Mouse (Mus musculus) stomach, embryonic 16.5 days (tissue): ENCODE measurements around the gene Pigz. TPM values are rescaled to one million over a fixed set of nuclear protein-coding genes. Genes with fewer than 3 reads are reported as not detected.

Experiments used
- ATAC-seq: fragments of 200-750 bp; cut with Nextera tagmentation; 2 replicates; pipeline ENCODE4 v1.8.0; 2017; ENCODE audit warnings: moderate number of reproducible peaks, moderate TSS enrichment; ENCODE audit not compliant: insufficient read depth, low FRiP score
- H3K27ac ChIP-seq: fragments of 300-500 bp; sonication (generic); 2 replicates; pipeline ENCODE4 v1.5.1; 2014; ENCODE audit warnings: low read length
- H3K27me3 ChIP-seq: fragments of 300-500 bp; sonication (generic); 2 replicates; pipeline ENCODE4 v1.6.1; 2014; ENCODE audit warnings: low read length, control low read depth, mixed read lengths; ENCODE audit not compliant: control insufficient read depth, insufficient read depth
- H3K36me3 ChIP-seq: fragments of 300-500 bp; sonication (generic); 2 replicates; pipeline ENCODE4 v1.6.1; 2014; ENCODE audit warnings: low read length; ENCODE audit not compliant: control insufficient read depth, insufficient read depth
- H3K4me1 ChIP-seq: fragments of 300-500 bp; sonication (generic); 2 replicates; pipeline ENCODE4 v1.6.1; 2014; ENCODE audit warnings: low read length, control low read depth, mixed read lengths; ENCODE audit not compliant: control insufficient read depth, insufficient read depth
- H3K4me2 ChIP-seq: fragments of 300-500 bp; sonication (generic); 2 replicates; pipeline ENCODE4 v1.6.1; 2014; ENCODE audit warnings: low read depth, low read length, mixed read lengths
- H3K4me3 ChIP-seq: fragments of 300-500 bp; sonication (generic); replicated peaks from 2 replicates; pipeline ENCODE4 v1.5.1; 2014; ENCODE audit warnings: mild to moderate bottlenecking, low read length
- H3K9ac ChIP-seq: fragments of 300-500 bp; sonication (generic); 2 replicates; pipeline ENCODE4 v1.6.1; 2014; ENCODE audit warnings: low read length
- H3K9me3 ChIP-seq: fragments of 300-500 bp; sonication (generic); replicated peaks from 2 replicates; pipeline ENCODE4 v1.6.1; 2016; ENCODE audit warnings: low read length, control low read depth; ENCODE audit not compliant: control insufficient read depth
- WGBS: fragments of 180-500 bp; shearing (Covaris S2); extraction: QIAGEN DNeasy Blood & Tissue Kit; methylation state at CpG from one replicate; pipeline ENCODE4 v1.1.7; 2014; 5-methylcytosine and 5-hydroxymethylcytosine counted together
- microRNA-seq: library from miRNA; unstranded; fragments of <30 nt; microRNA quantifications from one replicate; pipeline ENCODE4, GENCODE M21; 2016
- polyA plus RNA-seq: library from polyadenylated mRNA; unstranded; fragments of >200 nt; fragmentation: Nextera tagmentation; extraction: Ambion mirVana; gene quantifications from 2 replicates; pipeline ENCODE4 v1.2.1, GENCODE M21; 2015

The Pigz gene
- polyA plus RNA-seq, 1 experiment from 2014 or later = 0.96 TPM

GRCm38 (mm10) chr16:31963224-31963623 is 29.6 kb downstream of the Pigz start:
- Histone ChIP-seq H3K27ac (no peak overlapping the region), H3K9ac (no peak overlapping the region), H3K9me3 (no peaks in the 10 kb centered on the region), H3K4me3 (no peak overlapping the region), H3K4me1 (no peaks in the 10 kb centered on the region), H3K36me3 (peaks cover 13% of the 10 kb centered on the region), H3K27me3 (no peaks in the 10 kb centered on the region), H3K4me2 (no peak overlapping the region)
- no peak for ATAC-seq
- WGBS = 86% methylated on average over 7 of the region's 7 CpGs

DNA sequence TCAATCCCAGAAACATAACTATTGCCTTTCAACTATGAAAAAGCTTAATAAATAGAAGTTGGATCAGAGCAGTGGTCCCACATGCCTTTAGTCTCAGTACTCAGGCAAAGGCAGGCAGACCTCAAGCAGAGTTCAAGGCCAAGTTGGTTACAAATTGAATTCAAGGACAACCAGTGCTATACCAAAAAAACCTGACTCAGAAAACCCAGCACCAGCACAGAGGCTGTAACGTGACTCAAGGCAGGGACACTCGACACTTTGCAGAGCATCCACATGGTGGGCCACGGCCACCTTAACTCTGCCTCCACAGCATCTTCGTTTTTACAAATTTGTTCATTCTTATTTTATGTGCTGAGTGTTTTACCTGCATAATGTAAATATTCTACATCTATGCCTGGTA is 41.6 kb downstream of the Pigz start:
- no peak for ATAC-seq
- no peaks in the 10 kb centered on the region for H3K27me3 ChIP-seq
- no peaks in the 10 kb centered on the region for H3K4me1 ChIP-seq
- no peak overlapping the region for H3K4me2 ChIP-seq
- peaks cover 12% of the 10 kb centered on the region; the same call in 1 of the 2 replicates for H3K36me3 ChIP-seq
- H3K9me3 ChIP-seq = no peaks in the 10 kb centered on the region
- WGBS = 89% methylated on average over 4 of the region's 4 CpGs
- no peak overlapping the region for H3K4me3 ChIP-seq
- H3K27ac ChIP-seq = no peak overlapping the region
- no peak overlapping the region for H3K9ac ChIP-seq

GRCm38 (mm10) chr16:31979501-31979900 is 45.9 kb downstream of the Pigz start:
- WGBS = 89% methylated on average over 3 of the region's 3 CpGs
- no peak overlapping the region for H3K27ac ChIP-seq
- H3K4me2 ChIP-seq = no peak overlapping the region
- H3K9ac ChIP-seq = no peak overlapping the region
- ATAC-seq = no peak
- H3K27me3 ChIP-seq = no peaks in the 10 kb centered on the region
- no peak overlapping the region for H3K4me3 ChIP-seq
- H3K4me1 ChIP-seq = no peaks in the 10 kb centered on the region
- no peaks in the 10 kb centered on the region for H3K9me3 ChIP-seq
- peaks cover 8% of the 10 kb centered on the region for H3K36me3 ChIP-seq

- WGBS = 77% methylated on average over 5 of the region's 5 CpGs
- no peaks in the 10 kb centered on the region for H3K4me1 ChIP-seq
- H3K4me3 ChIP-seq = no peak overlapping the region
- no peak for ATAC-seq
- no peak overlapping the region for H3K4me2 ChIP-seq
- H3K27me3 ChIP-seq = no peaks in the 10 kb centered on the region
- no peak overlapping the region for H3K9ac ChIP-seq
- no peaks in the 10 kb centered on the region for H3K9me3 ChIP-seq
- H3K27ac ChIP-seq = no peak overlapping the region
- H3K36me3 ChIP-seq = peaks cover 8% of the 10 kb centered on the region
Measured at GRCm38 (mm10) chr16:31980946-31981345, 47.3 kb downstream of the Pigz start.

GRCm38 (mm10) chr16:31992039-31992438 is 58.4 kb downstream of the Pigz start:
- Histone ChIP-seq H3K27me3 (no peaks in the 10 kb centered on the region), H3K27ac (no peak overlapping the region), H3K9ac (no peak overlapping the region), H3K4me1 (no peaks in the 10 kb centered on the region), H3K36me3 (no peaks in the 10 kb centered on the region; the same call in 1 of the 2 replicates), H3K4me3 (no peak overlapping the region), H3K9me3 (no peaks in the 10 kb centered on the region), H3K4me2 (no peak overlapping the region)
- WGBS = 49% methylated on average over 1 of the region's 1 CpGs
- no peak for ATAC-seq

GRCm38 (mm10) chr16:31993195-31993594 is 59.5 kb downstream of the Pigz start:
- WGBS = 99% methylated on average over 4 of the region's 4 CpGs
- H3K27ac ChIP-seq = no peak overlapping the region

DNA sequence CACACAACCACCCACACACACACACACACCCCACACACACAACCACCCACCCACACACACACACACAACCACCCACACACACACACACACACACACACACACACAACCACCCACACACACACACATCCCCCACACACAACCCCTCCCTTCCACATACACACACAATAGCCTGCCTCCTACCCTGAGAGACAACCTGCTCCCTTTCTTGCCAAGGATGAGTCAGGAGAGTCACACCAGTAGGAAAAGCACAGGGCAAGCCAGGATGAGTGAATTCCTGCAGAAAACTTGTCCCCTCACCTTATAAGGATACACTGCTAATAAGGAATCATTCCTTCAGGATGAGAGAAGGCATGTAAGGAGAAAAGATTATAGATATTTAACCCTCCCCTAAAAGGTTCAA is 60.3 kb downstream of the Pigz start:
- Histone ChIP-seq H3K27me3 (no peaks in the 10 kb centered on the region), H3K9me3 (no peaks in the 10 kb centered on the region), H3K4me3 (no peak overlapping the region), H3K36me3 (no peaks in the 10 kb centered on the region), H3K27ac (no peak overlapping the region), H3K9ac (no peak overlapping the region), H3K4me2 (no peak overlapping the region), H3K4me1 (no peaks in the 10 kb centered on the region)
- no peak for ATAC-seq

More at GRCm38 (mm10) chr16:31993195-31993594, 59.5 kb downstream of the Pigz start:
- H3K4me3 ChIP-seq = no peak overlapping the region
- no peak for ATAC-seq
- H3K9ac ChIP-seq = no peak overlapping the region
- no peak overlapping the region for H3K4me2 ChIP-seq
- H3K27me3 ChIP-seq = no peaks in the 10 kb centered on the region
- H3K9me3 ChIP-seq = no peaks in the 10 kb centered on the region
- no peaks in the 10 kb centered on the region for H3K36me3 ChIP-seq
- no peaks in the 10 kb centered on the region for H3K4me1 ChIP-seq

Small RNAs within 50 kb of the gene (microRNA-seq; reads per million reads assigned to microRNA genes)
- gene Gm26269 = not detected

Other genes with a start within 250 kb of the Pigz start
- gene Meltf, start 55.0 kb upstream of the Pigz start, polyA plus RNA-seq = 4.8 and 6.1 TPM in 2 replicates
- gene 0610012G03Rik, start 14.6 kb downstream of the Pigz start, polyA plus RNA-seq = 81.6 and 84.9 TPM in 2 replicates
- gene Ncbp2, start 14.7 kb downstream of the Pigz start, polyA plus RNA-seq = 89.5 and 97.9 TPM in 2 replicates
- gene Senp5, start 69.4 kb downstream of the Pigz start, polyA plus RNA-seq = 13.2 TPM in 2 replicates
- 38.0 and 38.7 TPM in 2 replicates for gene Pak2, start 145.5 kb downstream of the Pigz start, polyA plus RNA-seq
- gene Pigx, start 165.9 kb downstream of the Pigz start, polyA plus RNA-seq = 74.6 and 80.1 TPM in 2 replicates
- gene Cep19, start 165.9 kb downstream of the Pigz start, polyA plus RNA-seq = 27.0 and 28.7 TPM in 2 replicates
- 17.6 and 21.9 TPM in 2 replicates for gene Nrros, start 231.7 kb downstream of the Pigz start, polyA plus RNA-seq
- gene Bex6, start 246.0 kb downstream of the Pigz start, polyA plus RNA-seq = 0.14 TPM in 1 of 2 replicates, not detected in the other